In genomic region chr5:139033406-139034317, GRCm38 (mm10) we compare ENCODE assay signal across 9 mouse cellular contexts. TPM values are rescaled to one million over a fixed set of nuclear protein-coding genes. Genes with fewer than 3 reads are reported as not detected.
A peak's percentile ranks its signal among the peaks of the same experiment; 100 is the strongest.
DNase-seq lines count a peak whose midpoint lies in the region; ATAC-seq and TF ChIP-seq lines count a peak whose summit lies in the region.
"Had no signal": no experiment of that assay in that cellular context is flagged by ENCODE, and none has a peak within 500 bp of the region (broad histone marks: within the 10 kb centered on the region; RNA-seq: fewer than 3 reads in every experiment).

No protein-coding gene starts in this region.

- no peak overlapping the region for H3K4me3 ChIP-seq in neural tube, embryonic 11.5 days (ENCODE audit: low read depth, low read length)
- H3K4me3 ChIP-seq in embryonic facial prominence, embryonic 12.5 days: no peak overlapping the region
- H3K4me3 ChIP-seq in heart, postnatal 0 days (ENCODE audit: low read depth, low read length): no peak overlapping the region
- no peak overlapping the region for H3K4me3 ChIP-seq in myocyte

- no peak for TF ChIP-seq CTCF in heart, postnatal 0 days (IDR thresholded peaks at IDR 0.05; ENCODE audit: low read depth)

- H3K36me3 ChIP-seq in neural tube, embryonic 11.5 days (ENCODE audit: control insufficient read depth, insufficient read depth, low read length): no peaks in the 10 kb centered on the region
- H3K36me3 ChIP-seq in embryonic facial prominence, embryonic 12.5 days: no peaks in the 10 kb centered on the region
- H3K36me3 ChIP-seq in heart, postnatal 0 days (replicated peaks; ENCODE audit: control insufficient read depth, insufficient read depth, low read length): no peaks in the 10 kb centered on the region
- no peaks in the 10 kb centered on the region for H3K36me3 ChIP-seq in myocyte (ENCODE audit: control insufficient read depth, insufficient read depth)

- H3K9ac ChIP-seq in neural tube, embryonic 11.5 days (ENCODE audit: low read length): no peak overlapping the region
- H3K9ac ChIP-seq in embryonic facial prominence, embryonic 12.5 days: no peak overlapping the region
- H3K9ac ChIP-seq in heart, postnatal 0 days (replicated peaks; ENCODE audit: low read depth, low read length): no peak overlapping the region

- no peaks in the 10 kb centered on the region for H3K79me2 ChIP-seq in myocyte (ENCODE audit: control insufficient read depth, insufficient read depth)

- H3K9me3 ChIP-seq in neural tube, embryonic 11.5 days (ENCODE audit: control insufficient read depth, low read length): no peaks in the 10 kb centered on the region
- H3K9me3 ChIP-seq in embryonic facial prominence, embryonic 12.5 days: no peaks in the 10 kb centered on the region
- H3K9me3 ChIP-seq in heart, postnatal 0 days (replicated peaks; ENCODE audit: control insufficient read depth, low read length): no peaks in the 10 kb centered on the region

- ATAC-seq in neural tube, embryonic 11.5 days (ENCODE audit: insufficient read depth, low FRiP score, low TSS enrichment): no peak
- peak; percentile 75 for ATAC-seq in embryonic facial prominence, embryonic 12.5 days (ENCODE audit: insufficient number of reproducible peaks, insufficient read depth, low FRiP score, low TSS enrichment)
- ATAC-seq in heart, postnatal 0 days (ENCODE audit: insufficient read depth, low read depth): peak; percentile 60
- no peak for ATAC-seq in megakaryocyte, adult 5-6 weeks (ENCODE audit: poor library complexity, severe bottlenecking)

- peaks cover 14% of the 10 kb centered on the region; the same call in 1 of the 2 replicates for H3K4me1 ChIP-seq in neural tube, embryonic 11.5 days (ENCODE audit: control insufficient read depth, insufficient read depth, low read length)
- peaks cover 27% of the 10 kb centered on the region for H3K4me1 ChIP-seq in embryonic facial prominence, embryonic 12.5 days
- H3K4me1 ChIP-seq in heart, postnatal 0 days (ENCODE audit: control insufficient read depth, insufficient read depth): no peaks in the 10 kb centered on the region; the same call in 1 of the 2 replicates

- H3K27me3 ChIP-seq in neural tube, embryonic 11.5 days (ENCODE audit: control insufficient read depth, insufficient read depth, low read length): no peaks in the 10 kb centered on the region
- H3K27me3 ChIP-seq in embryonic facial prominence, embryonic 12.5 days: 0 out of 2 replicates have a peak, but pooled peaks cover 2% of the 10 kb centered on the region
- no peaks in the 10 kb centered on the region for H3K27me3 ChIP-seq in heart, postnatal 0 days (ENCODE audit: control insufficient read depth, insufficient read depth, low read length)
- no peaks in the 10 kb centered on the region for H3K27me3 ChIP-seq in myocyte (ENCODE audit: control insufficient read depth, insufficient read depth, insufficient read length)

- no peak overlapping the region for H3ac ChIP-seq in myocyte (ENCODE audit: control insufficient read depth, insufficient read length)

- H3K4me2 ChIP-seq in neural tube, embryonic 11.5 days (ENCODE audit: low read depth): no peak overlapping the region
- H3K4me2 ChIP-seq in embryonic facial prominence, embryonic 12.5 days (replicated peaks): 0 out of 2 replicates have a peak overlapping the region, but pooled peaks have one; percentile 1
- H3K4me2 ChIP-seq in heart, postnatal 0 days (ENCODE audit: low read depth, low read length): no peak overlapping the region
- H3K4me2 ChIP-seq in myocyte (ENCODE audit: low read depth): peak overlapping the region; percentile 18

- no peak for TF ChIP-seq EP300 in heart, postnatal 0 days (IDR thresholded peaks at IDR 0.05; ENCODE audit: low read depth)

- no peak for TF ChIP-seq POLR2A in myocyte (IDR thresholded peaks at IDR 0.05; ENCODE audit: insufficient read length, low read depth)

- WGBS in neural tube, embryonic 11.5 days: 44% methylated on average over 14 of the region's 14 CpGs
- 36% methylated on average over 14 of the region's 14 CpGs for WGBS in embryonic facial prominence, embryonic 12.5 days
- 55% methylated on average over 14 of the region's 14 CpGs for WGBS in heart, postnatal 0 days

- no peak overlapping the region for H3K27ac ChIP-seq in neural tube, embryonic 11.5 days (ENCODE audit: low read depth, low read length)
- H3K27ac ChIP-seq in embryonic facial prominence, embryonic 12.5 days: peak overlapping the region; percentile 81
- no peak overlapping the region for H3K27ac ChIP-seq in heart, postnatal 0 days (ENCODE audit: low read depth)

- DNase-seq in neural tube, embryonic 11.5 days (ENCODE audit: low spot score): peak; percentile 24
- no peak for DNase-seq in neural tube, embryonic 10.5 days (ENCODE audit: extremely low spot score, low spot score)
- no peak for DNase-seq in heart, postnatal 0 days (ENCODE audit: low spot score)
- peak; percentile 38 to 60 for DNase-seq in kidney, postnatal 25 days
- DNase-seq in layer of hippocampus, postnatal 36 days: no peak

TF ChIP-seq in myocyte, 11 proteins besides CTCF, POLR2A, EP300 and RAD21:
- TF ChIP-seq MYOG (IDR thresholded peaks at IDR 0.05; ENCODE audit: control insufficient read depth in 1 of 3, insufficient read depth in 1 of 3, insufficient read length in 2 of 3, low read depth in 2 of 3): no peak
- TF ChIP-seq REST (IDR thresholded peaks at IDR 0.05; ENCODE audit: insufficient read depth, insufficient read length): no peak
- TF ChIP-seq TCF12 (IDR thresholded peaks at IDR 0.05; ENCODE audit: insufficient read depth, poor library complexity, severe bottlenecking): no peak
- no peak for TF ChIP-seq MAX (IDR thresholded peaks at IDR 0.05; ENCODE audit: low read depth)
- no peak for TF ChIP-seq MYOD1 (IDR thresholded peaks at IDR 0.05; ENCODE audit: control insufficient read depth in 1 of 3, insufficient read length in 2 of 3, low read depth in 2 of 3)
- TF ChIP-seq SRF (IDR thresholded peaks at IDR 0.05; ENCODE audit: control insufficient read depth, insufficient read length, low read depth): no peak
- no peak for TF ChIP-seq TCF3 (IDR thresholded peaks at IDR 0.05; ENCODE audit: insufficient read length, low read depth)
- no peak for TF ChIP-seq CEBPB (IDR thresholded peaks at IDR 0.05; ENCODE audit: insufficient read depth, poor library complexity, severe bottlenecking)
- TF ChIP-seq E2F4 (IDR thresholded peaks at IDR 0.05; ENCODE audit: insufficient read depth): no peak
- TF ChIP-seq USF1 (IDR thresholded peaks at IDR 0.05; ENCODE audit: low read depth): no peak
- TF ChIP-seq POLR2AphosphoS2 (IDR thresholded peaks at IDR 0.05; ENCODE audit: insufficient read length, low read depth): no peak

RNA-seq across cellular contexts. Expression of gene Pdgfa, which starts 36.5 kb away (rescaled TPM):
- polyA plus RNA-seq in neural tube, embryonic 11.5 days (2014; fragmentation: Nextera tagmentation; extraction: Ambion mirVana): 16.1 TPM in 2 replicates
- polyA plus RNA-seq in embryonic facial prominence, embryonic 12.5 days (2016; fragmentation: Nextera tagmentation; extraction: Ambion mirVana): 38.4 and 42.8 TPM in 2 replicates
- 60.5 and 78.0 TPM in 2 replicates for total RNA-seq in heart, postnatal 0 days (2014; rRNA removed; ENCODE audit: low replicate concordance)
- polyA plus RNA-seq in heart, postnatal 0 days (2015; fragmentation: Nextera tagmentation; extraction: Ambion mirVana): 47.2 and 49.6 TPM in 2 replicates
- polyA plus RNA-seq in myocyte (2012; fragmentation: generic; extraction: Trizol): 43.7 TPM
- 10 to 100 TPM; 36.1 to 40.8 TPM for total RNA-seq in layer of hippocampus, postnatal 36 days (2021)
- total RNA-seq in megakaryocyte, adult 5-6 weeks (2015): 0.13 and 0.75 TPM in 2 replicates
- total RNA-seq in megakaryocyte, adult 5-6 weeks (2017): 0.07 and 0.12 TPM in 2 replicates
- total RNA-seq: MEL had no signal

Comparison
In these comparisons a context has a peak if more than half of its experiments do, and no peak if none do; other contexts are left out.
1. DNase-seq: peak in neural tube, embryonic 11.5 days (single experiment) and kidney, postnatal 25 days (2 of 2); none in neural tube, embryonic 10.5 days (single experiment), heart, postnatal 0 days (single experiment) and layer of hippocampus, postnatal 36 days (0 of 2).
2. ATAC-seq: peak in embryonic facial prominence, embryonic 12.5 days (single experiment) and heart, postnatal 0 days (single experiment); none in neural tube, embryonic 11.5 days (single experiment) and megakaryocyte, adult 5-6 weeks (single experiment).
3. H3K4me2 ChIP-seq: peak in embryonic facial prominence, embryonic 12.5 days (single experiment) and myocyte (single experiment); none in neural tube, embryonic 11.5 days (single experiment) and heart, postnatal 0 days (single experiment).